Mouse (Mus musculus) forebrain, embryonic 11.5 days (tissue): ENCODE data around the gene Sel1l2. TPM values are rescaled to one million over a fixed set of nuclear protein-coding genes. Genes with fewer than 3 reads are reported as not detected.
A peak's percentile ranks its signal among the peaks of the same experiment; 100 is the strongest.

Experiments used
- ATAC-seq: fragments of 200-750 bp; cut with Nextera tagmentation; replicated peaks from 2 replicates; pipeline ENCODE4 v1.8.0; 2017; ENCODE audit warnings: moderate TSS enrichment; ENCODE audit not compliant: low FRiP score
- DNase-seq: peaks from one replicate; pipeline ENCODE4 v3.0.0-alpha.2; 2017; ENCODE audit warnings: low spot score
- H3K27ac ChIP-seq: fragments of 300-500 bp; sonication (generic); 2 replicates; pipeline ENCODE4 v1.5.1; 2014; ENCODE audit warnings: low read depth, low read length
- H3K27me3 ChIP-seq: fragments of 300-500 bp; sonication (generic); 2 replicates; pipeline ENCODE4 v1.6.1; 2014; ENCODE audit warnings: mild to moderate bottlenecking, low read length, mixed read lengths; ENCODE audit not compliant: control insufficient read depth, insufficient read depth
- H3K36me3 ChIP-seq: fragments of 300-500 bp; sonication (generic); 2 replicates; pipeline ENCODE4 v1.6.1; 2014; ENCODE audit warnings: mild to moderate bottlenecking, low read length, moderate library complexity, mixed read lengths; ENCODE audit not compliant: control insufficient read depth, insufficient read depth
- H3K4me1 ChIP-seq: fragments of 300-500 bp; sonication (generic); replicated peaks from 2 replicates; pipeline ENCODE4 v1.6.1; 2014; ENCODE audit warnings: low read length, mixed read lengths; ENCODE audit not compliant: control insufficient read depth, insufficient read depth
- H3K4me2 ChIP-seq: fragments of 300-500 bp; sonication (generic); 2 replicates; pipeline ENCODE4 v1.6.1; 2014; ENCODE audit warnings: low read depth, mild to moderate bottlenecking, low read length, moderate library complexity, mixed read lengths; ENCODE audit not compliant: severe bottlenecking
- H3K4me3 ChIP-seq: fragments of 300-500 bp; sonication (generic); 2 replicates; pipeline ENCODE4 v1.5.1; 2014; ENCODE audit warnings: low read depth, low read length
- H3K9ac ChIP-seq: fragments of 300-500 bp; sonication (generic); 2 replicates; pipeline ENCODE4 v1.6.1; 2014; ENCODE audit warnings: low read length
- H3K9me3 ChIP-seq: fragments of 300-500 bp; sonication (generic); 2 replicates; pipeline ENCODE4 v1.6.1; 2016; ENCODE audit warnings: low read length, mixed read lengths; ENCODE audit not compliant: control insufficient read depth
- WGBS: fragments of 180-500 bp; shearing (Covaris S2); extraction: QIAGEN DNeasy Blood & Tissue Kit; methylation state at CpG from one replicate; pipeline ENCODE4 v1.1.7; 2014; 5-methylcytosine and 5-hydroxymethylcytosine counted together
- polyA plus RNA-seq: library from polyadenylated mRNA; unstranded; fragments of >200 nt; fragmentation: Nextera tagmentation; extraction: Ambion mirVana; gene quantifications from 2 replicates; pipeline ENCODE4 v1.2.1, GENCODE M21; 2014

Sel1l2 gene
- not detected in 2 replicates for polyA plus RNA-seq

- no peak for DNase-seq
- WGBS: 32% methylated on average over 4 of the region's 4 CpGs
- ATAC-seq: no peak; the same call in 1 of the 2 replicates
- H3K9ac ChIP-seq: no peak within 1 kb of the TSS
- H3K36me3 ChIP-seq: no peaks in the 10 kb centered on the region
- H3K4me3 ChIP-seq: no peak within 1 kb of the TSS
- no peak within 1 kb of the TSS for H3K4me2 ChIP-seq
- H3K27ac ChIP-seq: no peak within 1 kb of the TSS
- no peaks in the 10 kb centered on the region for H3K27me3 ChIP-seq
- H3K9me3 ChIP-seq: no peaks in the 10 kb centered on the region
- no peaks in the 10 kb centered on the region for H3K4me1 ChIP-seq
These were observed at the start of gene Sel1l2 for GRCm38 (mm10) chr2:140389525-140389924. Sel1l2 (minus strand) TSS chr2:140389706.

- H3K27ac ChIP-seq: no peak overlapping the region
- H3K9me3 ChIP-seq: no peaks in the 10 kb centered on the region
- H3K4me3 ChIP-seq: no peak overlapping the region
- H3K36me3 ChIP-seq: no peaks in the 10 kb centered on the region
- ATAC-seq (no peak), DNase-seq (no peak)
- no peaks in the 10 kb centered on the region for H3K4me1 ChIP-seq
- H3K4me2 ChIP-seq: no peak overlapping the region
- no peak overlapping the region for H3K9ac ChIP-seq
- 84% methylated on average over 4 of the region's 4 CpGs for WGBS
- H3K27me3 ChIP-seq: no peaks in the 10 kb centered on the region
These were observed 49.6 kb upstream of the Sel1l2 start for GRCm38 (mm10) chr2:140439081-140439480.

GRCm38 (mm10) chr2:140427283-140427682, 37.8 kb upstream of the Sel1l2 start:
- Histone ChIP-seq H3K4me2 (no peak overlapping the region), H3K9ac (no peak overlapping the region), H3K36me3 (no peaks in the 10 kb centered on the region), H3K4me1 (no peaks in the 10 kb centered on the region), H3K9me3 (no peaks in the 10 kb centered on the region), H3K27me3 (no peaks in the 10 kb centered on the region), H3K4me3 (no peak overlapping the region), H3K27ac (no peak overlapping the region)
- 23% methylated on average over 4 of the region's 4 CpGs for WGBS
- DNase-seq (no peak), ATAC-seq (peak; percentile 66)

DNA sequence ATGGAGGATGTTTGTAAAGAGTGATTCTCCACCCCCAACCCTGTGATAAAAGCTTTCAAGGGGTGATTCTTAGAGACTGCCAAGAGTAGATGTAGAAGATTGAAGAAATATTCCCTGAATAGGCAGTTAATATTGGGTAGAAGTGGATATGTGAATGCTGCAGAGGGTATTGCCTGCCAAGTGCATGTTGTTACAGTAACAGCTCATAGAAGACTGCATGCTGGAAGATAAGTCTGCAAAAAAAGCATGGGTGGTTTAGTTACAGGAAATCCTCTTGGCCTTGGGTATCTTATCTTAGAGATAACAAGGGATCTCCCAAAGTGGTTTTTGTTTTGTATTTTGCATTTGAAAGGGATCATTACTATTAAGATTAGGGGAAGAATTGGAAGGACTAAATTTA, 36.3 kb upstream of the Sel1l2 start:
- no peak overlapping the region for H3K9ac ChIP-seq
- no peak overlapping the region for H3K4me2 ChIP-seq
- H3K36me3 ChIP-seq: no peaks in the 10 kb centered on the region
- no peak overlapping the region for H3K27ac ChIP-seq
- no peaks in the 10 kb centered on the region for H3K9me3 ChIP-seq
- no peaks in the 10 kb centered on the region for H3K27me3 ChIP-seq
- H3K4me3 ChIP-seq: no peak overlapping the region
- ATAC-seq: no peak
- no peak for DNase-seq
- H3K4me1 ChIP-seq: no peaks in the 10 kb centered on the region

- H3K9me3 ChIP-seq: no peaks in the 10 kb centered on the region
- H3K4me2 ChIP-seq: peak overlapping the region; percentile 78
- ATAC-seq (peak; percentile 73), DNase-seq (peak; percentile 80)
- H3K27ac ChIP-seq: no peak overlapping the region
- no peaks in the 10 kb centered on the region for H3K36me3 ChIP-seq
- peak overlapping the region; percentile 68 for H3K4me3 ChIP-seq
- 0% methylated on average over 19 of the region's 58 CpGs for WGBS
- no peaks in the 10 kb centered on the region for H3K27me3 ChIP-seq
- H3K9ac ChIP-seq: peak overlapping the region; percentile 72
- H3K4me1 ChIP-seq: peaks cover 2% of the 10 kb centered on the region; the same call in 1 of the 2 replicates
These were observed 6.3 kb upstream of the Sel1l2 start for GRCm38 (mm10) chr2:140395744-140396231.

DNA sequence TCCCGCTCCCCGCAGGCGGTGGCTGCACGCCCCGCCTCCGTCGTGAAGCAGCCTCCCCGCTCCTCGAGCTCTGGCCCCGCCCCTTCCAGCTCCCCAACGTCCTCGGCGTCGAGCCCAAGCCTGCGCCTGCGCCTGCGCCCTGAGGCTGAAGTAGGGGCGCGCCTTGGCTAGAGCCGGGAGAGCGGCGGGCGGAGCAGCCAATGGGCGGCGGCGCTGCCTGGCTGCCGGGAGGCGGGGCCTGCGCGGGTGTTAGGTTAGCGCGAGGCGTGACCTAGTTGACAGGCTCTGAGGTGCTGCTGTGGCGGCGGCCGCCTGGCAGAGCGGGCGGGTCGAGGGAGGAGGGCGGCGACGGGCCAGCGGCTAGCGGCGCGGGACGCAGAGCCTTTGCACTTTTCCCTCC, 5.7 kb upstream of the Sel1l2 start, which contains the start of gene Macrod2:
TSS of gene Macrod2 (plus strand) at position 131 of the 400 bp plus-strand sequence.
- Histone ChIP-seq H3K4me1 (peaks cover 2% of the 10 kb centered on the region; the same call in 1 of the 2 replicates), H3K4me3 (peak within 1 kb of the TSS; percentile 68), H3K36me3 (no peaks in the 10 kb centered on the region), H3K9ac (peak within 1 kb of the TSS; percentile 72), H3K4me2 (peak within 1 kb of the TSS; percentile 78), H3K9me3 (no peaks in the 10 kb centered on the region), H3K27ac (no peak within 1 kb of the TSS), H3K27me3 (no peaks in the 10 kb centered on the region)
- DNase-seq: peak; percentile 99
- under 1% methylated on average over 34 of the region's 47 CpGs for WGBS
- ATAC-seq: peak; percentile 99

DNA sequence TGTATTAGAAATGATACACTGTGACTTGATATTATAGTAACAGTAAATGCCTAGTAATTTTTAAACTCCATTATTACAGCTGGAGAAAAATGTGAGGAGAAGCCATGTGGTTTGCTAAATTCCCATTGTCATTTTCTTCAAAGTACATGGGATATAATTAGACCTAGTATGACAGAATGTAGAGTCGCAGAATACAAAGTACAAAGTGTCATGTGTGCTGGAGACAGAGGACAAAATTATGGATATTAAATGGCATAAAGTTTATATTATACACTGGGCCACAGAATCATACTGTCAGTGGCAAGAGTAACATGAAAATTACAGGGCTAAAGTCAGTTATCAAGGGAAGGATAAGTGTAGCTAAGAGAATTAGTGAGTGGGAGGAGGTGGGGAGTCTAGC, 24.7 kb downstream of the Sel1l2 start:
- Histone ChIP-seq H3K4me3 (no peak overlapping the region), H3K27me3 (no peaks in the 10 kb centered on the region), H3K4me1 (no peaks in the 10 kb centered on the region), H3K9ac (no peak overlapping the region), H3K36me3 (no peaks in the 10 kb centered on the region), H3K27ac (no peak overlapping the region), H3K4me2 (no peak overlapping the region), H3K9me3 (no peaks in the 10 kb centered on the region)
- DNase-seq (no peak), ATAC-seq (no peak)
- 81% methylated on average over 1 of the region's 1 CpGs for WGBS

DNA sequence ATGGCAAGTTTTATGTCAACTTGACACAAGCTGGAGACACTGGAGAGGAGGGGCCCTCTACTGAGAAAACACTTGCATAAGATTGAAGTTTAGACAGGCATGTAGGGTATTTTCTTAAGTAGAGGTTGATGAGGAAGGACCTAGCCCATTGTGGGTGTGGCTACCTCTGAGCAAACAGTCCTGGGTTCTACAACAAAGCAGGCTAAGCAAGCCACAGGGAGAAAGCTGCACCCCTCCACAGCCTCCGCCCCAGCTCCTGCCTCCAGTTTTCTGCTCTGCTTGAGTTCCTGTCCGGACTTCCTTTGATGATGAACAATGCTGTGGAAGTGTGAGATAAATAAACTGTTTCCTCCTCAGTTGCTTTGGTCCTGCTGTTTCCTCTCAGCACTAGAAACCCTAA, 29.6 kb downstream of the Sel1l2 start:
- ATAC-seq (no peak), DNase-seq (no peak)
- H3K4me1 ChIP-seq: no peaks in the 10 kb centered on the region
- H3K4me3 ChIP-seq: no peak overlapping the region
- WGBS: 58% methylated on average over 2 of the region's 2 CpGs
- no peaks in the 10 kb centered on the region for H3K9me3 ChIP-seq
- H3K27me3 ChIP-seq: no peaks in the 10 kb centered on the region
- H3K27ac ChIP-seq: no peak overlapping the region
- H3K36me3 ChIP-seq: no peaks in the 10 kb centered on the region
- H3K4me2 ChIP-seq: no peak overlapping the region
- H3K9ac ChIP-seq: no peak overlapping the region

- H3K27me3 ChIP-seq: no peaks in the 10 kb centered on the region
- DNase-seq (no peak), ATAC-seq (no peak)
- WGBS: 92% methylated on average over 7 of the region's 7 CpGs
- H3K36me3 ChIP-seq: no peaks in the 10 kb centered on the region
- no peaks in the 10 kb centered on the region for H3K4me1 ChIP-seq
- H3K4me3 ChIP-seq: no peak overlapping the region
- no peak overlapping the region for H3K9ac ChIP-seq
- no peak overlapping the region for H3K4me2 ChIP-seq
- H3K27ac ChIP-seq: no peak overlapping the region
- H3K9me3 ChIP-seq: no peaks in the 10 kb centered on the region
These were observed 47.1 kb downstream of the Sel1l2 start for GRCm38 (mm10) chr2:140342394-140342793.
